Mouse (Mus musculus): ENCODE data around the gene Cdk19. TPM values are rescaled to one million over a fixed set of nuclear protein-coding genes. Genes with fewer than 3 reads are reported as not detected.
"Not testable (repeated sequence)": the region's sequence is repeated elsewhere in the genome, so short reads cannot be mapped to it uniquely, and the experiment has no call there.

Cdk19 gene
- 3.8 and 4.7 TPM in 2 replicates for polyA plus RNA-seq (2016; fragmentation: Nextera tagmentation; extraction: Ambion mirVana)

DNA sequence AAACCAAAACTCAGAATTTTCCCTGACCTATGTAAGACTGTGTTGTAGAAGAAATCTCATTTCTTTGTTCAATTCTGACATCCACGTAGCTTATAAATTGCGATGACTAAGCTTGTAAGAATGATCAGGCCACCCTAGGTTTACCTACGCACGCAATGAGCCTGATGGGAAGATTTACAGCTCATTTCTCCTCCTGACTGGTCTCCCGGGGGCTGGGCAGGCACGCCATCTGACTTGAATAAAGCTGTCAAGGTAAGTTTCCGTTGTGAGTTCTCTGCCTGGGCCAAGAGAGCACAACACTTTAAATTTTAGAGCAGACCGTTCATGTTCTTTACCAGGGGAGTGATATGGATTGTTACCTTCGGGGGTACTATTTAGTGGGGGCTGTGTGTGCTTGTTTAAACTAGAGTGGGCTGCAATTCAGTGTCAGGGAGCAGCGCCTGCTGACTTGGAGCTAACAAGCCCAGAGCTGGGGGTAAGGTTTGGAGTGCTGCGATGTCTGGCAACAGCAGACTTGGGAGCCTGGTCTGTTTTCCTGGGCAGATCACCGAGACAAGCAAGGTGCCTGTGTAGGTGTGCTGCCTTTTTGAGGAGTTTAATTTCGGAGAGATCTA lies at the start of gene Cdk19:
Gene Cdk19 (plus strand): TSS at position 214 of the 614 bp plus-strand sequence.
- Histone ChIP-seq H3K4me1 (peaks cover 10% of the 10 kb centered on the region), H3K4me3 (no peak within 1 kb of the TSS), H3K27me3 (ENCODE audit: poor library complexity, severe bottlenecking) (no peaks in the 10 kb centered on the region), H3K27ac (no peak within 1 kb of the TSS), H3K9me3 (no peaks in the 10 kb centered on the region), H3K36me3 (replicated peaks) (no peaks in the 10 kb centered on the region)
- no peak for DNase-seq (ENCODE audit: extremely low spot score, low spot score)
- 48% methylated on average over 13 of the region's 13 CpGs for WGBS

DNA sequence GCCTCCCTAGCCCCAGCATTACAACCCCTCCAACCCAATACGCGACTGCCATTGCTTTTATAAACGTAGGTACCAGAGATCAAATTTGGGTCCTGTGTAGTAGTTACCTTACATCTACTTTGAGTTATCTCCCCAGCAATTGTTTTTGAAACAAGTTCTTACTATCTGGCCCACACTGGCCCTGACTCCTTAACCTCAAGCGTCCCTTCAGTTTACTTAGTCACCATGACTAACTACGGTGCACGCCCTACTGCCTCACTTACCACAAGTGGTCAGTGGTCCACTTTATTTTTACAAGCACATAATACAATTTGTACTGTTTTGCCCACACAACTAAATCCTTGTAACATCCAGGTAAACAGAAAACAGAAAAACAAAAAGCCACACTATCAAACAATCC lies 46.7 kb upstream of the Cdk19 start:
- peaks cover 18% of the 10 kb centered on the region for H3K4me1 ChIP-seq
- no peaks in the 10 kb centered on the region for H3K27me3 ChIP-seq (ENCODE audit: poor library complexity, severe bottlenecking)
- H3K4me3 ChIP-seq = no peak overlapping the region
- no peak for DNase-seq (ENCODE audit: extremely low spot score, low spot score)
- H3K9me3 ChIP-seq = no peaks in the 10 kb centered on the region
- 93% methylated on average over 6 of the region's 6 CpGs for WGBS
- H3K36me3 ChIP-seq (replicated peaks) = peaks cover 86% of the 10 kb centered on the region
- no peak overlapping the region for H3K27ac ChIP-seq

DNA sequence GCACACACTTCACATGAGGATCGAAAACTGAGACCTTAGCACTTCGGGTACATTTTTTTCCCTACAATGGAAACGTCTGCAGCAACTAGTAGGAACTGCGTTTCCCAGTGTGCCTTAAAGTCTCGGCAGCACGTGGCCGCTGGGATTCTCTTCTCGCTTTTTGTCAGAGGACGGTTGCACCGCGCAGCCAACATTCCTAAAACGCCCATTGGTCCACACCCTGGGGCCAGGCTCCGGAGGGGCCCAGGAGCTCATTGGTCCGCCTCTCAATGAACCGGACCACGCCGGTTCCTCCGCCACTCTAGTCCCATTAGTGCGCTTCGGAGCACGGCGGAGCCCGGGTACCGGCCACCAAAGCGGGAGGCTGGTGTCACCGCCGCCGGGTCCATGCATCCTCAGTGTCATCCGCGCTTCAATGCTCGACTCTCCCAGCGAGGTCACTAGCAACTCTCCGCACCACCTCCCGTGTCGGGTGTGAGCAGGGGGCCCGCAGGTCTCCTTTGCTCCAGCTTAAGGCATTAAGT lies 38.7 kb upstream of the Cdk19 start:
- H3K27me3 ChIP-seq (ENCODE audit: poor library complexity, severe bottlenecking) = no peaks in the 10 kb centered on the region
- H3K4me3 ChIP-seq = peak overlapping the region; percentile 99
- H3K9me3 ChIP-seq = no peaks in the 10 kb centered on the region; the same call in 1 of the 2 replicates
- peaks cover 40% of the 10 kb centered on the region for H3K36me3 ChIP-seq (replicated peaks)
- peaks cover 48% of the 10 kb centered on the region for H3K4me1 ChIP-seq
- peak; percentile 88 for DNase-seq (ENCODE audit: extremely low spot score, low spot score)
- peak overlapping the region; percentile 98 for H3K27ac ChIP-seq
- WGBS = under 1% methylated on average over 36 of the region's 36 CpGs

DNA sequence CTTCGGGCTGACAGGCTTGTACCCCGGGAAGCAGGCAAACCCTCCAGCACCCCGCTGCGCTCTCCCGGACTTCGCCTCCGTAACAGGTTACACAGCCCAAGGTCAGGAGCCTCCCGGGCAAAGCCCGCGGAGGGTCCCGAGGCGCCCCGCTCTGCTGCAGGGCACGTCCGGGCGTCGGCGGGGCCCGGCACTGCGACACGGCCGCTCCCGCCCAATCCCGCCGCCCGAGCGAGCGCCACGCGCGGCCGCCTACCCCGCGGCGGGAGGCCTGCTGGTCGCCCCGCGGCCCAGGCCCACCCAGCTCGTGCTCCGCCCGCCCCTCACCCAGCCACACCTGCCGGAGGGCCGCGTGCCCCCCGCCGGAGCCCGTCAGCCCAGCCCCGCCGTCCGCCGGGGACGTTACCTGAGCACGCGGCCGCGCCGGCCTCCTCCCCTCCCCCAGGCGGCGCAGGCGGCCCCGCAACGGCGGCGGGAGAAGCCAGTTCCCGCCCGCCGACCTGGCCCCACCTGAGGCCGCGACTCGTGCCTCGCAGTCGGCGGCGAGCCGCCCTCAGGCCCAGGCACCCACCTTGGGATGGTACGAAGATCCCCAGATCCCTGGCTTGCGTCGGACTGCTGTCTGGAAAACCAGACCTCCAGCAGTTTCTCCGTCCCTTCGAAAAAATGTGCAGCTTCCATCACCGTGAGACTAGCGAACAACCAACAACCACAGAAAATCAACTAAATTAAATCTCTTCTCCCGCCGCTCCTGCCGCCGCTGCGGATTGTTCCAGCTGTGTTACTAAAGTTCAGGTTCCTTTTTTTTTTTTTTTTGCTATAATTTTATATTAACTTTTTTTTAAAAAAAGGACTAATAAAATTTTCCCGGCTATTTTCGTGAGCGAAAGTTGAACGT lies 37.9 kb upstream of the Cdk19 start:
- Histone ChIP-seq H3K4me1 (peaks cover 41% of the 10 kb centered on the region), H3K4me3 (peak overlapping the region; percentile 99), H3K36me3 (replicated peaks) (peaks cover 33% of the 10 kb centered on the region), H3K27ac (peak overlapping the region; percentile 98)
- H3K27me3 ChIP-seq (ENCODE audit: poor library complexity, severe bottlenecking); H3K9me3 ChIP-seq: not testable (repeated sequence)
- under 1% methylated on average over 81 of the region's 91 CpGs for WGBS
- peak; percentile 56 for DNase-seq (ENCODE audit: extremely low spot score, low spot score)

DNA sequence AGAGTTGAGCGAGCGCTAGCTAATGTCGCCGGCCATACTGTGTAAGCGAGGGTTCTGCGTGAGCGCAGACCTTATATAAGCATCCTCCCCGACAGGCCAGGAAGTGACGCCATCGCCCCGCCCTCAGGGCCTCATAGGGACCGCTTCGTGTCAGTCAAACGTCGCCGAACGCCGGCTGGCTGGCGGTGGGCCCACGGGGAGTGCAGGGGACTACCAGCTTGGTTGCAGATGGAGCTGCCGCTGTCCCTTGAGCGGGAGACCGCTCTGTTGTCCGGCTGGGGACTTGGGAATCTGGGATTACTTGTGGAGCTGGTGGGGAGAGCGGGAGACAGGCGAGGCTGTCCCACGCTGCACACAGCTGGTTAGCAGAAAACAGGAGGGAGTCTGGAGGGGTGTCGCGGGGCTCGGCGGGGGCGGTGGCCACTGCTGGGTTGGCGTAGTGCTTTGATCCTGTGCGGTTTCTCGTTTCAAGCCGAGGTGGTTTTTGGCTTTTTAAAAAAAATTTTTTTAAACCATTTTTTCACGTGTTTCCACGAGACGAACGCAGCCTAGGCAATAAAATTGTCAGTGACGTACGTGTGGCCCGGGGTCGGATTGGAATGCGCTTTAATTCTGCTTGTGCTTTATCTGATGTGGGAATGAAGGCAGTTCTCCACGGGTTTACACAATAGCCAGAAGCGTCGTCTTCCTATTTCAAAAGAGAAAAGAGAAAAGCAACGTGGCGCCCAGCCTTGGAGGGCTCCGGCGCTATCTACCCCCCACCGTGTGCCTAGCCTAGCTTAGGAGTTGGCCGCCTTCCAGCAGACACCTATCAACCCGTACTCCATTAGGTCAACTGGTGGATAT lies 37.0 kb upstream of the Cdk19 start, which contains the start of gene Amd1:
Gene Amd1 (minus strand): TSS at position 47 of the 846 bp plus-strand sequence.
- peak within 1 kb of the TSS; percentile 98 for H3K27ac ChIP-seq
- H3K36me3 ChIP-seq (replicated peaks) = peaks cover 23% of the 10 kb centered on the region
- under 1% methylated on average over 55 of the region's 55 CpGs for WGBS
- H3K9me3 ChIP-seq = peaks cover 7% of the 10 kb centered on the region; the same call in 1 of the 2 replicates
- peaks cover 36% of the 10 kb centered on the region for H3K4me1 ChIP-seq
- H3K4me3 ChIP-seq = peak within 1 kb of the TSS; percentile 99
- peak; percentile 100 for DNase-seq (ENCODE audit: extremely low spot score, low spot score)
- H3K27me3 ChIP-seq (ENCODE audit: poor library complexity, severe bottlenecking) = no peaks in the 10 kb centered on the region

DNA sequence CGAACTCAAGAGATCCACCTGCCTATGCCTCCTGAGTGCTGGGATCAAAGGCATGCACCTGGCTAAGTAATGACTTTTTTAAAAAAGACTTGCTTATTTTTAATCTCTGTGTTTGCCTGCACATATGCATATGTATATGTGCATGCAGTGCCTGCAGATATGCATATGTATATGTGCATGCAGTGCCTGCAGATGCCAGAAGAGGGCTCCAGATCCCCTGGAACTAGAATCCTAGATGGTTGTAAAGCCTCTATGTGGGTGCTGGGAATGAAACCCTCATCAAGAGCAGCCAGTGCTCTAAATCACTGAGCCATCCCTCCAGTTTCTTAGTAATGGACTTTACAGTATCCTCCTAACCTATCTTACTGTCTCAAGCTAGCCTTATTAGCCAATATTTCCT lies 33.4 kb upstream of the Cdk19 start:
- H3K27me3 ChIP-seq (ENCODE audit: poor library complexity, severe bottlenecking) = no peaks in the 10 kb centered on the region
- 89% methylated on average over 1 of the region's 1 CpGs for WGBS
- DNase-seq (ENCODE audit: extremely low spot score, low spot score) = no peak
- H3K9me3 ChIP-seq = peaks cover 7% of the 10 kb centered on the region; the same call in 1 of the 2 replicates
- no peak overlapping the region for H3K27ac ChIP-seq
- no peak overlapping the region for H3K4me3 ChIP-seq
- H3K36me3 ChIP-seq (replicated peaks) = no peaks in the 10 kb centered on the region
- H3K4me1 ChIP-seq = peaks cover 8% of the 10 kb centered on the region; the same call in 1 of the 2 replicates

DNA sequence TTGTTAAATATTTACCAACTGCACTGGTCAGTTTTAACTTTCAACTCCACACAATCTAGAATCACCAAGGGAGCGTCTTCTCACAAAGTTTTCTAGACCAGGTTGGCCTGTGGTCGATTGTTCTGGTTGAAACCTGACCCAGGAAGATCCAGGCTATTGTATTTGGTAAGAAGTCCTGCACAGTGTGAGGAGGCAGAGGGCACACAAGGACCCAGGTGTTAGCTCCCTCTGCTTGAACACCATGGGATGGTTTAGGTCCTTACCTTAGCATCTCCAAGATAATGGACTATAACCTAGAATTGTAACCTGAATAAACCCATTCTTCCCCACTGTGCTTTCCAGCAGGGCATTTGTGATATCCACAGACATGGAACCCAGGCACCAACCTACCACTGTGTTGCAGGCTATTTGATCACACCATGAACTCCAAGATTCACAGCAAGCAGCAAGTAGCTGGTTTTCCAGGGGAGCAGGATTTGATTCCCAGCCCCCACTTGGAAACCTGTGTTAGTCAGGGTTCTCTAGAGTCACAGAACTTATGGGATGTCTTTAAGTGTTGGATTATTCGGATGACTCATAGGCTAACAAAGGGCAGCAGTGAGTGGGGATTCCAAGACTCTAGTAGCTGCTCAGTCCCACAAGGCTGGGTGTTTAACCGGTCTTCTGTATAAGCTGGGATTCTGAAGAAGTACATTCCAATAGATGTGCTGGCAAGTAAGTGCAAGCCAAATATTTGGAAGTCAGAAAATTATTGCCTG lies 31.4 kb upstream of the Cdk19 start:
- Histone ChIP-seq H3K27me3 (ENCODE audit: poor library complexity, severe bottlenecking) (no peaks in the 10 kb centered on the region), H3K4me1 (peaks cover 6% of the 10 kb centered on the region; the same call in 1 of the 2 replicates), H3K4me3 (no peak overlapping the region), H3K36me3 (replicated peaks) (no peaks in the 10 kb centered on the region), H3K27ac (no peak overlapping the region), H3K9me3 (peaks cover 7% of the 10 kb centered on the region; the same call in 1 of the 2 replicates)
- WGBS = 69% methylated on average over 4 of the region's 4 CpGs
- DNase-seq (ENCODE audit: extremely low spot score, low spot score) = no peak

DNA sequence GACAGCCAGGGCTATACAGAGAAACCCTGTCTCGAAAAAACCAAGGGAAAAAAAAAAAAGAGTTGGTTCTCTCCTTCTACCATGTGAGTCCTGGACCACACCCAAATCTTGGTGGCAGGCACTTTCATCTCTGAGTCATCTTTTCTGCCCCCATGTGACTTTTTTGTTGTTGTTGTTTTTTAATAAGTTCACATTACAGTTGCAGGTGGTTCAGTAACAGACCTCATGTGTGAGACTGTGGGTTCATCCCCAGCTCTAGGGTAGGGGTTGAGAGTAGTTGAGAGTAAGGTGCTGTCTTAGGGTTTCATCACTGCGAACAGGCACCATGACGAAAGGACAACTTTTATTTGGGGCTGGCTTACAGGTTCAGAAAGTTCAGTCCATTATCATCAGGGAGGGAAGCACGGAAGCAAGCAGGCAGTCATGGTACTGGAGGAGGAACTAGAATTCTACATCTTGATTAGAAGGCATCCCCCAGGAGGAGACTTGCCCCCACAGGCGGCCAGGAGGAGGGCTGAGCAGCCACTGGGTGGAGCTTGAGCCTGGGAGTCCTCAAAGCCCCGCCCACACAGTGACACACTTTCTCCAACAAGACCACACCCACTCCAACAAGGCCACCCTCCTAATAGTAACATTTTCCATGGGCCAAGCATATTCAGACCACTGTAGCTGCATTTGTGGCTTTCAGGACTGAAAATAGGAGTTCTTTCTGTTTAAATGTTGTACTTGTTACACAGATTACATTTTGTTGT lies 29.3 kb upstream of the Cdk19 start:
- Histone ChIP-seq H3K4me1 (no peaks in the 10 kb centered on the region), H3K27me3 (ENCODE audit: poor library complexity, severe bottlenecking) (no peaks in the 10 kb centered on the region), H3K27ac (no peak overlapping the region), H3K4me3 (no peak overlapping the region), H3K36me3 (replicated peaks) (no peaks in the 10 kb centered on the region), H3K9me3 (peaks cover 7% of the 10 kb centered on the region; the same call in 1 of the 2 replicates)
- no peak for DNase-seq (ENCODE audit: extremely low spot score, low spot score)
- 55% methylated on average over 6 of the region's 6 CpGs for WGBS

DNA sequence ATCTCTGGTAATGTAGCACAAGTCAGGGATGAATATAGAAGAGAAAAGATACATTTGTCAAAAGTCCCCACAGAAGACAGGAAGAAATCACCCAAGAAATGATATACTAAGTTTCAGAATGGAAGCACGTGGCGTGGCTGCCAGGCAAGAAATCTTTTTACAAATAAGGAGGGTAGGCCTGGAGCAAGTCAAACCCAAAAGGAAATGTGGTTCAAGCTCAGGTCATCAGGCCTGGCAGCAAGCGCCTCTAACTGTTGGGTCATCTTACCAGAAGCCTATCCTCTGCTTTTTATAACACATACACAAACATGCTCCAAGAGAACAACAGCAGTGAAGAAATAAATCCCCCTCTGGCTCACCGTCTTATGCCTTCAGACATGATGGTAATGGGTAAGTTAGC lies 26.6 kb upstream of the Cdk19 start:
- Histone ChIP-seq H3K27me3 (ENCODE audit: poor library complexity, severe bottlenecking) (no peaks in the 10 kb centered on the region), H3K4me1 (no peaks in the 10 kb centered on the region), H3K4me3 (no peak overlapping the region), H3K27ac (no peak overlapping the region), H3K9me3 (no peaks in the 10 kb centered on the region), H3K36me3 (replicated peaks) (no peaks in the 10 kb centered on the region)
- no peak for DNase-seq (ENCODE audit: extremely low spot score, low spot score)
- whole genome bisulfite sequencing = 90% methylated on average over 4 of the region's 4 CpGs

DNA sequence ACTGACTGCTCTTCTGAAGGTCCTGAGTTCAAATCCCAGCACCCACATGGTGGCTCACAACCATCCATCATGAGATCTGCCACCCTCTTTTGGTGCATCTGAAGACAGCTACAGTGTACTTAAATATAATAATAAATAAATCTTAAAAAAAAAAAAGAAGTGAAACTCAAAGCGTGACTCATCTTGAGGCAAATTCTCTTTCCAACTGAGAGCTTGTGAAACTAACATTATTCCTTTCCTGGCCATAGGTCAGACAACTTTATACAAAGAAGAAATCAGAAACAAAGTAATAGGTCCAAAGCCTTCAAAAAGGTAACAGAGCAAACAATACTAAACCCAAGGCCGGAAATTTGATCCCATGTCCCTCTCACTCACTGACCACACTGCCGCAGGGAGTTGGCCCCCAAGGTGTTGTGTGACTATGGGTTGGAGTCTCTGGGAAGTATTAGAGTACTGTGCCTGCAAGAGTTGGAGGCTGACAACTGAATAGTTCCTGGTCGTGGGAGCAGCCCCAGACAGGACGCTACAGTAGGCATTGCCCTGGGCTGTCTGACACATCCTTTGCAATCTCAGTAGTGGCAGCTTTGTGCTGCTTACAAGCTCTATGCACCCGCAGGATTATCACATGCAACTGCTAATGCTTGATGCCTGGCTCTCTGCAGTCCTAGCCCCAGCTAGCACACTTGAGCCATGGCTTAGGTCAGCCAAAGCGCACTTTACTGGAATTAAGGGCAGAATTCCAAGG lies 22.4 kb upstream of the Cdk19 start:
- H3K27ac ChIP-seq = no peak overlapping the region
- H3K36me3 ChIP-seq (replicated peaks) = no peaks in the 10 kb centered on the region
- no peaks in the 10 kb centered on the region for H3K27me3 ChIP-seq (ENCODE audit: poor library complexity, severe bottlenecking)
- H3K9me3 ChIP-seq = 0 out of 2 replicates have a peak, but pooled peaks cover 4% of the 10 kb centered on the region
- WGBS = 68% methylated on average over 7 of the region's 7 CpGs
- H3K4me1 ChIP-seq = no peaks in the 10 kb centered on the region
- DNase-seq (ENCODE audit: extremely low spot score, low spot score) = no peak
- H3K4me3 ChIP-seq = no peak overlapping the region

DNA sequence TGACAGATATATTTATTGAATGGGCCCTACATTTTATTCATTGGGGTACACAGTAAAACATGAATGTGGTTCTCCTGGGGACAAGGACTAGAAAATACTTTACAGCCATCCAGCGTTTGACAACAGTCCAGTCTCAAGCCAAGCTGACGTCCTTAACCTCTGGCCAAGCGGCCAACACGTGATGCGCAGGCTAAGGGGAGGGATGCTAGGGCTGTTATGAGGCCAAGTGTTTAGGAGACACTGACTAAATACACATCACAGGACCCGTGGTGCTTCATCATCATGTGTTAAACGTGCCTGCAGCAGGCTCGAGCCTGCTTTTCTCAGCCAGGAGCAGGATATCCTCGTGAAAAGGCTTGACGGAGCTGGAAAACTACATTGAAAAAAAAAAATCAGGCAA lies 19.1 kb upstream of the Cdk19 start:
- H3K4me3 ChIP-seq = no peak overlapping the region
- no peaks in the 10 kb centered on the region for H3K27me3 ChIP-seq (ENCODE audit: poor library complexity, severe bottlenecking)
- 91% methylated on average over 10 of the region's 10 CpGs for WGBS
- no peaks in the 10 kb centered on the region for H3K4me1 ChIP-seq
- DNase-seq (ENCODE audit: extremely low spot score, low spot score) = no peak
- no peaks in the 10 kb centered on the region for H3K36me3 ChIP-seq (replicated peaks)
- H3K27ac ChIP-seq = no peak overlapping the region
- 0 out of 2 replicates have a peak, but pooled peaks cover 4% of the 10 kb centered on the region for H3K9me3 ChIP-seq
